Mouse (Mus musculus) CH12.LX (cell line): Measurements from ENCODE around the gene Galnt9. TPM values are rescaled to one million over a fixed set of nuclear protein-coding genes. Genes with fewer than 3 reads are reported as not detected.

ENCODE experiments used
- DNase-seq: peaks from one replicate; pipeline ENCODE4 v3.0.0-alpha.2; 2013; ENCODE audit errors: extremely low read depth
- H3K27ac ChIP-seq: 2 replicates; pipeline ENCODE4 v1.5.1; 2012; ENCODE audit warnings: low read depth, mild to moderate bottlenecking, control low read depth, moderate library complexity; ENCODE audit not compliant: insufficient read depth
- H3K27me3 ChIP-seq: replicated peaks from 2 replicates; pipeline ENCODE3; 2012; ENCODE audit warnings: inconsistent platforms
- H3K36me3 ChIP-seq, 2 experiments: replicated peaks in 1 of 2; 2 replicates each; pipeline versions ENCODE3 to v1.6.1; 2012; ENCODE audit warnings: inconsistent platforms in 1 of 2, low read length in 1 of 2, mild to moderate bottlenecking in 1 of 2, mixed read lengths in 1 of 2, moderate library complexity in 1 of 2; ENCODE audit not compliant: control insufficient read depth in 1 of 2, insufficient read depth in 1 of 2
- H3K4me1 ChIP-seq, 2 experiments: 2 replicates each; pipeline ENCODE4 v1.6.1; 2012; ENCODE audit warnings: inconsistent platforms in 1 of 2, moderate library complexity in 1 of 2; ENCODE audit not compliant: insufficient read depth in 2 of 2, control insufficient read depth in 1 of 2
- H3K4me2 ChIP-seq: 2 replicates; pipeline ENCODE4 v1.6.1; 2012; ENCODE audit warnings: low read depth, mild to moderate bottlenecking, control low read depth; ENCODE audit not compliant: poor library complexity, insufficient read depth, severe bottlenecking
- H3K4me3 ChIP-seq, 3 experiments: fragments of 150-350 bp in 1 of 3; sonication (generic) in 1 of 3; replicated peaks in 1 of 3; 2 replicates each; pipeline versions ENCODE3 to v1.5.1; 2011 to 2012; ENCODE audit warnings: low read depth in 2 of 3, low read length in 2 of 3, mild to moderate bottlenecking in 2 of 3, moderate library complexity in 2 of 3, control low read depth in 1 of 3, improper control_type of control experiment in 1 of 3, inconsistent platforms in 1 of 3, mixed read lengths in 1 of 3; ENCODE audit not compliant: poor library complexity in 1 of 3
- H3K79me2 ChIP-seq: replicated peaks from 2 replicates; pipeline ENCODE4 v1.6.1; 2012; ENCODE audit warnings: mild to moderate bottlenecking, moderate library complexity; ENCODE audit not compliant: control insufficient read depth, poor library complexity, insufficient read depth, severe bottlenecking; ENCODE audit errors: extremely low read depth
- H3K9ac ChIP-seq: 2 replicates; pipeline ENCODE4 v1.6.1; 2012; ENCODE audit warnings: low read depth, mild to moderate bottlenecking, control low read depth, moderate library complexity; ENCODE audit not compliant: insufficient read depth
- H3K9me3 ChIP-seq: replicated peaks from 2 replicates; pipeline ENCODE3; 2012; ENCODE audit warnings: low read length, inconsistent platforms, mixed read lengths
- BHLHE40 ChIP-seq: IDR thresholded peaks from 2 replicates; pipeline ENCODE4 v1.6.1; 2011; ENCODE audit warnings: mild to moderate bottlenecking, low read depth, low read length, improper control_type of control experiment
- CHD2 ChIP-seq: IDR thresholded peaks from 2 replicates; pipeline ENCODE4 v1.6.1; 2011; ENCODE audit warnings: low read length, improper control_type of control experiment
- ELF1 ChIP-seq: IDR thresholded peaks from 2 replicates; pipeline ENCODE4 v1.6.1; 2014; ENCODE audit warnings: low read depth, mild to moderate bottlenecking, inconsistent platforms, low read length, improper control_type of control experiment
- GABPA ChIP-seq: IDR thresholded peaks from 2 replicates; pipeline ENCODE4 v1.6.1; 2012; ENCODE audit warnings: low read depth, low read length, improper control_type of control experiment, inconsistent platforms; ENCODE audit not compliant: insufficient replicate concordance
- HCFC1 ChIP-seq: IDR thresholded peaks from 2 replicates; pipeline ENCODE4 v1.6.1; 2012; ENCODE audit warnings: low read depth, mild to moderate bottlenecking, inconsistent platforms, low read length, improper control_type of control experiment
- MAFK ChIP-seq: IDR thresholded peaks from 2 replicates; pipeline ENCODE4 v1.6.1; 2011; ENCODE audit warnings: low read length, improper control_type of control experiment; ENCODE audit not compliant: insufficient replicate concordance
- MAZ ChIP-seq: IDR thresholded peaks from 2 replicates; pipeline ENCODE4 v1.6.1; 2012; ENCODE audit warnings: low read depth, mild to moderate bottlenecking, inconsistent platforms, low read length, improper control_type of control experiment, moderate library complexity
- MXI1 ChIP-seq: IDR thresholded peaks from 2 replicates; pipeline ENCODE4 v1.6.1; 2011; ENCODE audit warnings: mild to moderate bottlenecking, low read depth, low read length, improper control_type of control experiment
- MYC ChIP-seq: IDR thresholded peaks from 2 replicates; pipeline ENCODE4 v1.6.1; 2011; ENCODE audit warnings: low read depth, mild to moderate bottlenecking, improper control_type of control experiment, low read length
- NRF1 ChIP-seq: IDR thresholded peaks from 2 replicates; pipeline ENCODE4 v1.6.1; 2014; ENCODE audit warnings: low read depth, mild to moderate bottlenecking, inconsistent platforms, low read length, improper control_type of control experiment, moderate library complexity
- PAX5 ChIP-seq: IDR thresholded peaks from 2 replicates; pipeline ENCODE4 v1.6.1; 2012; ENCODE audit warnings: low read length, inconsistent platforms, mixed read lengths
- POLR2AphosphoS2 ChIP-seq: IDR thresholded peaks from 2 replicates; pipeline ENCODE4 v1.6.1; 2011; ENCODE audit warnings: low read depth, low read length, improper control_type of control experiment
- SIN3A ChIP-seq: IDR thresholded peaks from 2 replicates; pipeline ENCODE4 v1.6.1; 2012; ENCODE audit warnings: low read length, improper control_type of control experiment, inconsistent platforms
- SMC3 ChIP-seq: IDR thresholded peaks from 2 replicates; pipeline ENCODE4 v1.6.1; 2011; ENCODE audit warnings: low read depth, low read length, improper control_type of control experiment
- TBP ChIP-seq: conservative IDR thresholded peaks from 2 replicates; pipeline ENCODE4 v1.6.1; 2011; ENCODE audit warnings: low read depth, low read length, improper control_type of control experiment
- UBTF ChIP-seq: IDR thresholded peaks from 2 replicates; pipeline ENCODE4 v1.6.1; 2012; ENCODE audit warnings: low read depth, mild to moderate bottlenecking, inconsistent platforms, low read length, improper control_type of control experiment, moderate library complexity
- USF1 ChIP-seq: IDR thresholded peaks from 2 replicates; pipeline ENCODE4 v1.6.1; 2014; ENCODE audit warnings: low read depth, mild to moderate bottlenecking, inconsistent platforms, low read length, improper control_type of control experiment
- ZKSCAN1 ChIP-seq: IDR thresholded peaks from 2 replicates; pipeline ENCODE4 v1.6.1; 2012; ENCODE audit warnings: low read depth, inconsistent platforms, low read length, improper control_type of control experiment, borderline replicate concordance
- dilution Hi-C: fragments of 300-500 bp; cut with MboI; formaldehyde crosslinking; loops from 2 replicates; pipeline ENCODE4 v1.14.3; 2020; ENCODE audit warnings: low sequenced_read_pairs; ENCODE audit not compliant: extremely low pct_unique_long_range_greater_than_20kb, extremely low pct_ligation_motif_present
- in situ Hi-C: fragments of 300-500 bp; cut with MboI; formaldehyde crosslinking; loops from 3 replicates; pipeline ENCODE4 v1.14.3; 2019; ENCODE audit warnings: low sequenced_read_pairs, low pct_ligation_motif_present, low pct_unique_long_range_greater_than_20kb, mixed read lengths
- polyA plus RNA-seq: library from polyadenylated mRNA; unstranded; fragments of >175 nt; gene quantifications from 2 replicates; pipeline ENCODE4 v1.2.1, GENCODE M21; 2012; ENCODE audit warnings: low read depth; ENCODE audit not compliant: insufficient read length
- total RNA-seq, 2 experiments: library from RNA; depleted of rRNA; stranded (reverse); fragments of 300-350 nt in 1 of 2; fragments of >200 nt in 1 of 2; gene quantifications; 2 replicates each; pipeline ENCODE4 v1.2.3; 2012 to 2014

Gene Galnt9
- total and polyA plus RNA-seq, 3 experiments: not detected

DNA sequence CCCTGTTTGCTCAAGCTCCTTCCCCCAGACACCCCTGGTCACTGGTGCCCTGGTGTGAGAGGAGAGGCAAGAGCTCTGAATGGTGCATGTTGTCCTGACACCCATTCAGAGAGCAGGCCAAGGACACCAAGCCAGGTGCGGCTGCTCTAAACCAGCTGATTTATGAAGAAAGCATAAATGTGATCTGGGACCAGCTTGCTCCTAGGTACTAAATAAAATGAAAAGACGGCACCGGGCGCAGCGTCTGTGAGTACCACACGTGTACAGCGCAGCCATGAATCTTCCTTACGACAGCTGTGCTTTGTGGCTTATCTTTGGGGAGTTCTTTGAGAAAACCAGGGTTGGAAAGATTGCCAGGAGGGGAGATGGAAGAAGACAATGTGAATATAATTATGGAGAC is 8.2 kb upstream of the Galnt9 start:
- H3K4me2 ChIP-seq: no peak overlapping the region
- peaks cover 35% of the 10 kb centered on the region for H3K27me3 ChIP-seq
- TF ChIP-seq CHD2 (no peak), BHLHE40 (no peak), SMC3 (no peak), MYC (no peak), TBP (no peak), SIN3A (no peak), POLR2AphosphoS2 (no peak), MAFK (no peak), MAZ (no peak), HCFC1 (no peak), NRF1 (no peak), PAX5 (no peak), GABPA (no peak), UBTF (no peak)
- no peak overlapping the region for H3K9ac ChIP-seq
- no peak for DNase-seq
- dilution Hi-C loops (no loop called here), in situ Hi-C loops (no loop called here)
- H3K4me1 ChIP-seq: no peaks in the 10 kb centered on the region
- H3K27ac ChIP-seq: no peak overlapping the region
- no peaks in the 10 kb centered on the region for H3K36me3 ChIP-seq
- no peaks in the 10 kb centered on the region for H3K79me2 ChIP-seq
- no peak overlapping the region for H3K4me3 ChIP-seq
- H3K9me3 ChIP-seq: peaks cover 6% of the 10 kb centered on the region

DNA sequence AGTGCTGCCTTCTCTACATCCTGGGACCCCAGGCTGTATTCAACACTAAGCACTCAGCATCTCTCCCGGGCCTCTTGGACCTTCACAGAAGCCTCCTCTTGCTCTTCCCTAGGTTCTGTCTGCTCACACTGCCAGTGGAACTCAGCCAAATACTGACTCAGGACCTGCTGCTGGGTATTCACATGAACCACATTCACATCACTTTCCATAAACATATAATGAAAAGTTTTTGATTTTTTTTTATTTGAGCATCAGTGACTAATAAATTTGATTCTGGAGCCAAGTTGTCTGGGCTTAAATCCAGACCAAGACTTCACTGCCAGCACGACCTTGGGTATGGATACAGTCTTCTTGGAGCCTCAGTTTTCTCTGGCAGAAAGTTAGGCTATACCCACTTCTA is 3.2 kb upstream of the Galnt9 start:
- Histone ChIP-seq H3K27me3 (peaks cover 52% of the 10 kb centered on the region), H3K9ac (no peak overlapping the region), H3K27ac (no peak overlapping the region), H3K4me2 (no peak overlapping the region), H3K9me3 (no peaks in the 10 kb centered on the region), H3K4me3 (no peak overlapping the region), H3K4me1 (no peaks in the 10 kb centered on the region), H3K79me2 (no peaks in the 10 kb centered on the region), H3K36me3 (no peaks in the 10 kb centered on the region)
- dilution Hi-C loops: no loop called here
- in situ Hi-C loops: no loop called here
- TF ChIP-seq MXI1: no peak
- TF ChIP-seq HCFC1: no peak
- TF ChIP-seq ELF1: no peak
- TF ChIP-seq USF1: no peak
- no peak for TF ChIP-seq ZKSCAN1
- DNase-seq: no peak
